Mouse (Mus musculus) midbrain, embryonic 12.5 days (tissue): ENCODE measurements at regions not wholly inside any gene's neighbourhood (a gene's known extent, or its start where the extent isn't known, plus 50 kb on each side); places are given as distances from the start of the nearest gene placed in this dataset.

Source experiments
- ATAC-seq: fragments of 200-750 bp; cut with Nextera tagmentation; 2 replicates; pipeline ENCODE4 v1.8.0; 2017; ENCODE audit warnings: low read depth, moderate TSS enrichment, moderate library complexity; ENCODE audit not compliant: low FRiP score
- H3K27ac ChIP-seq: fragments of 300-500 bp; sonication (generic); replicated peaks from 2 replicates; pipeline ENCODE4 v1.5.1; 2016; ENCODE audit warnings: mild to moderate bottlenecking
- H3K27me3 ChIP-seq: fragments of 300-500 bp; sonication (generic); 2 replicates; pipeline ENCODE4 v1.6.1; 2016; ENCODE audit warnings: mild to moderate bottlenecking
- H3K36me3 ChIP-seq: fragments of 300-500 bp; sonication (generic); 2 replicates; pipeline ENCODE4 v1.6.1; 2016
- H3K4me1 ChIP-seq: fragments of 300-500 bp; sonication (generic); 2 replicates; pipeline ENCODE4 v1.6.1; 2016
- H3K4me2 ChIP-seq: fragments of 300-500 bp; sonication (generic); replicated peaks from 2 replicates; pipeline ENCODE4 v1.6.1; 2016; ENCODE audit warnings: mild to moderate bottlenecking, moderate library complexity
- H3K4me3 ChIP-seq: fragments of 300-500 bp; sonication (generic); 2 replicates; pipeline ENCODE4 v1.5.1; 2016; ENCODE audit warnings: mild to moderate bottlenecking
- H3K9ac ChIP-seq: fragments of 300-500 bp; sonication (generic); replicated peaks from 2 replicates; pipeline ENCODE4 v1.6.1; 2016; ENCODE audit warnings: mild to moderate bottlenecking, moderate library complexity
- H3K9me3 ChIP-seq: fragments of 300-500 bp; sonication (generic); 2 replicates; pipeline ENCODE4 v1.6.1; 2016; ENCODE audit warnings: mild to moderate bottlenecking
- WGBS: fragments of 180-500 bp; shearing (Covaris S2); methylation state at CpG from one replicate; pipeline ENCODE4 v1.1.7; 2016; 5-methylcytosine and 5-hydroxymethylcytosine counted together

DNA sequence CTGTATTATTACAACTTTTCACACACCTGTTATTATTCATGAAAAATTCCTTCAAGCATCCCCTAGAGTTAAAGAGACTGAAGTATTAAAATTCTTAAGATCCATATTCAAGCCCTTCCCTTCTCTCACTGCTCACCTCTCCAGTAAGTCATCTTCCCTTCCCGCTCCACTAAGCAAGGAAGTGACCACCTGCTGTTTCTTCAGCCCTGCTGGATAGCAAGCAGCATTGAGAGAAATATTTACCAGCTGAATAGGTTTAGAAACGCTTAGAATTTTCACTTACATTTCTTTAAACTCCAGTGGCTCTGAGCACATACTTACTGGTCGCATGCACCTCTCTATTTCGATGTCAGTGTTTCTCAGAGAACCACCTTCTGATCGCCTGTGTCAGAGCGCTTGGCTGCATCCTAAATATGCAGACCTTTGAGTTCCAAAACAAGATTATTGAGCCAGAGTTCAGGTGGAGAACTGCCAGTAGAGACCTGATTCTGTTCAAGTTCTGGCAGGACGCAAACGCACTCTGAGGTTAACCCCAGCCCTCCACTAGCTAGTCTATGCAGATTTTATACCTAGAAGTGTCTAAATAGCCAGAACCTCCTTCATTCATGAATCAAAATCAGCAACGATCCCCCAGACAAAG is 314.9 kb downstream of the Mllt3 start:
- Histone ChIP-seq H3K9me3 (no peaks in the 10 kb centered on the region), H3K9ac (no peak overlapping the region), H3K36me3 (no peaks in the 10 kb centered on the region), H3K4me3 (no peak overlapping the region), H3K4me2 (no peak overlapping the region), H3K27me3 (no peaks in the 10 kb centered on the region), H3K27ac (no peak overlapping the region), H3K4me1 (peaks cover 14% of the 10 kb centered on the region; the same call in 1 of the 2 replicates)
- 38% methylated on average over 9 of the region's 9 CpGs for WGBS
- ATAC-seq: no peak

GRCm38 (mm10) chr4:87715212-87715933 is 317.8 kb downstream of the Mllt3 start:
- 71% methylated on average over 11 of the region's 11 CpGs for WGBS
- H3K27me3 ChIP-seq: no peaks in the 10 kb centered on the region
- H3K9ac ChIP-seq: no peak overlapping the region
- H3K4me2 ChIP-seq: no peak overlapping the region
- no peak overlapping the region for H3K4me3 ChIP-seq
- no peaks in the 10 kb centered on the region for H3K36me3 ChIP-seq
- peaks cover 8% of the 10 kb centered on the region; the same call in 1 of the 2 replicates for H3K4me1 ChIP-seq
- H3K27ac ChIP-seq: no peak overlapping the region
- ATAC-seq: peak; percentile 62; the same call in 1 of the 2 replicates
- H3K9me3 ChIP-seq: no peaks in the 10 kb centered on the region

- H3K36me3 ChIP-seq: no peaks in the 10 kb centered on the region
- H3K4me1 ChIP-seq: peaks cover 10% of the 10 kb centered on the region
- H3K9ac ChIP-seq: no peak overlapping the region
- H3K27me3 ChIP-seq: no peaks in the 10 kb centered on the region
- no peaks in the 10 kb centered on the region for H3K9me3 ChIP-seq
- H3K4me3 ChIP-seq: no peak overlapping the region
- H3K4me2 ChIP-seq: no peak overlapping the region
- no peak overlapping the region for H3K27ac ChIP-seq
- no peak for ATAC-seq
- WGBS: 85% methylated on average over 2 of the region's 2 CpGs
Observed at GRCm38 (mm10) chr4:87712691-87713090, 320.5 kb downstream of the Mllt3 start.

GRCm38 (mm10) chr4:87712286-87712685 is 320.9 kb downstream of the Mllt3 start:
- no peaks in the 10 kb centered on the region for H3K27me3 ChIP-seq
- H3K9me3 ChIP-seq: no peaks in the 10 kb centered on the region
- no peak overlapping the region for H3K4me3 ChIP-seq
- no peak overlapping the region for H3K9ac ChIP-seq
- H3K4me2 ChIP-seq: no peak overlapping the region
- no peak for ATAC-seq
- H3K36me3 ChIP-seq: no peaks in the 10 kb centered on the region
- WGBS: 100% methylated on average over 3 of the region's 3 CpGs
- peaks cover 10% of the 10 kb centered on the region for H3K4me1 ChIP-seq
- no peak overlapping the region for H3K27ac ChIP-seq

GRCm38 (mm10) chr4:87711185-87711827 is 321.9 kb downstream of the Mllt3 start:
- Histone ChIP-seq H3K9me3 (no peaks in the 10 kb centered on the region), H3K27me3 (no peaks in the 10 kb centered on the region), H3K27ac (no peak overlapping the region), H3K4me1 (peaks cover 10% of the 10 kb centered on the region), H3K4me2 (no peak overlapping the region), H3K36me3 (no peaks in the 10 kb centered on the region), H3K4me3 (no peak overlapping the region), H3K9ac (no peak overlapping the region)
- no peak for ATAC-seq
- WGBS: 91% methylated on average over 8 of the region's 8 CpGs

DNA sequence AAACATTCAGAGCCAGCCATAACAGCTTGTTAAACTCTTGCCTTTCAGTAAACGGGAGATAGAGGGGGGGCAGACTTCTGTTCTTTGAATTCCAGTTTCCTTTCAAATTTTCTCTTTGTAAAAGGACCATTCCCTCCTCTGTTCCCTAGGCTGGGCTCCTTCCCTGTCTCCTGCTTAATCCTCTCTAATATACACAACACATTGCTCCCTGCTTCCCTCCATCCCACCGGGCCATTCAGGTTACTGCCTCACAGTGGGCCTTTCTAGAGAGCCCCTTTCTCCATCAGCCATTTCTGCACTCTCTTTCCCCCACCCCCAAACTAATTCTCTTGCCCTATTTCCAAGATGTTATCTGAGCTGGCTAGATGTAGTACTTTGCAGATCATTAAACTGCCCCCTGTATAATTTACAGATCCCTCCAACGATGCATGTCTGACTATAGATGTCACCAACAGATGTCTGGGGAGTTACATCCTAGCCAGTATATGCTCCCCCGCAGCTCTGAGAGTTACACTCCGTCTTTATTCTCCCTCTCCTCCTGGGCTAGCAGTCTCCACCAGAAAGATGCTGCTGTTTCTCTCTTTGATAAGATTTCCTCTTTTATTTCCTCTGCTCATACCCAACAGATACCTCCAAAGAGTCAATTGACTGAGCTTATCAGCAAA is 324.1 kb downstream of the Mllt3 start:
- H3K4me3 ChIP-seq: no peak overlapping the region
- no peaks in the 10 kb centered on the region for H3K9me3 ChIP-seq
- no peak overlapping the region for H3K9ac ChIP-seq
- no peaks in the 10 kb centered on the region for H3K27me3 ChIP-seq
- H3K4me2 ChIP-seq: no peak overlapping the region
- no peak overlapping the region for H3K27ac ChIP-seq
- H3K36me3 ChIP-seq: no peaks in the 10 kb centered on the region
- H3K4me1 ChIP-seq: peaks cover 10% of the 10 kb centered on the region
- WGBS: 15% methylated on average over 5 of the region's 5 CpGs
- no peak for ATAC-seq

DNA sequence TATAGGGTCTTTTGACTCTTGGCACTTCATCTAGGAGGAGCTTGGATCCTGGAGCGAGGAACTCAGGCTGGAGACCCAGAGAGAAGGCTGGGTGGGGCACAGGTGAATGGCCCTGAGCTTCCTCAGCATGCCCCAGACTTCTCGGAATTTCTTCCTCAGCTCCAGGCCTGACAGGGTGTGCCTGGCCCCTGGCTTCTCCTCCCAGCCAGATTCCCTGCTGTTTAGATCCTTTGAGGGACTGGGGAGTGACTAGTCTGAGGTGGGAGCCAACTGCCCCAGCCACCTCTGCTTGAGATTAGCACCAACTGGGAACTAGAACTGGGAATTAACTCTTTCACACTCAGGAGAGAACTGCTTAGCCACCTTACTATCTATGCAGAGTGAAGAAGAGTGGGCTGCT is 325.8 kb downstream of the Mllt3 start:
- peaks cover 15% of the 10 kb centered on the region for H3K4me1 ChIP-seq
- WGBS: 42% methylated on average over 2 of the region's 2 CpGs

GRCm38 (mm10) chr4:87702834-87703233 is 330.3 kb downstream of the Mllt3 start:
- H3K36me3 ChIP-seq: no peaks in the 10 kb centered on the region

More for the DNA sequence above, 325.8 kb downstream of the Mllt3 start:
- ATAC-seq: no peak
- no peaks in the 10 kb centered on the region for H3K9me3 ChIP-seq
- no peak overlapping the region for H3K27ac ChIP-seq
- no peak overlapping the region for H3K4me2 ChIP-seq
- no peak overlapping the region for H3K4me3 ChIP-seq
- H3K36me3 ChIP-seq: no peaks in the 10 kb centered on the region
- H3K27me3 ChIP-seq: peaks cover 3% of the 10 kb centered on the region; the same call in 1 of the 2 replicates
- no peak overlapping the region for H3K9ac ChIP-seq

GRCm38 (mm10) chr4:87702290-87702689 is 330.9 kb downstream of the Mllt3 start:
- Histone ChIP-seq H3K4me2 (no peak overlapping the region), H3K9me3 (no peaks in the 10 kb centered on the region), H3K9ac (no peak overlapping the region), H3K4me3 (no peak overlapping the region), H3K27ac (no peak overlapping the region), H3K4me1 (peaks cover 18% of the 10 kb centered on the region), H3K27me3 (peaks cover 3% of the 10 kb centered on the region; the same call in 1 of the 2 replicates), H3K36me3 (no peaks in the 10 kb centered on the region)
- 86% methylated on average over 3 of the region's 3 CpGs for WGBS
- no peak for ATAC-seq

More at GRCm38 (mm10) chr4:87702834-87703233, 330.3 kb downstream of the Mllt3 start:
- Histone ChIP-seq H3K27me3 (peaks cover 3% of the 10 kb centered on the region; the same call in 1 of the 2 replicates), H3K4me1 (peaks cover 18% of the 10 kb centered on the region), H3K4me2 (no peak overlapping the region), H3K4me3 (no peak overlapping the region), H3K9ac (no peak overlapping the region), H3K27ac (no peak overlapping the region), H3K9me3 (no peaks in the 10 kb centered on the region)
- no peak for ATAC-seq
- WGBS: 59% methylated on average over 4 of the region's 4 CpGs

DNA sequence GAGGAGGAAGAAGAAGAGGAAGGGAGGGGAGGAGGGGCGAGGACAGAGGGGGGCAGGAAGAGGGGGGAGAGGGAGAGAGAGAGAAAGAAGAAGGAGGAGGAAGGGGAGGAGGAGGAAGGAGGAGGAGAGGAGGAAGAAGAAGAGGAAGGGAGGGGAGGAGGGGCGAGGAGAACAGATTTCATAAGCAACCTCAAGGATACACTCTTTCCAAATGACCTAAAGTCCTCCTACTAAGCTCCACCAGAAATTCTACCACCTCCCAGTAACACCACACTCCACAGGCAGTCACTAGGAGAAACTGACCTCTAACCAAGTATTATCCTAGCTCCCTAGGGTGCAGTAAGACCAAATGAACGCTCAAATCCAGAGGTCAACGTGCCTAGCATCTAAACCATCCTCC is 332.1 kb downstream of the Mllt3 start:
- Histone ChIP-seq H3K4me3 (no peak overlapping the region), H3K4me1 (peaks cover 18% of the 10 kb centered on the region), H3K27me3 (peaks cover 3% of the 10 kb centered on the region; the same call in 1 of the 2 replicates), H3K36me3 (no peaks in the 10 kb centered on the region), H3K9me3 (no peaks in the 10 kb centered on the region), H3K9ac (no peak overlapping the region), H3K27ac (no peak overlapping the region), H3K4me2 (no peak overlapping the region)
- 68% methylated on average over 4 of the region's 4 CpGs for WGBS
- no peak for ATAC-seq

GRCm38 (mm10) chr4:87700508-87700907 is 332.7 kb downstream of the Mllt3 start:
- no peaks in the 10 kb centered on the region for H3K9me3 ChIP-seq
- peaks cover 3% of the 10 kb centered on the region; the same call in 1 of the 2 replicates for H3K27me3 ChIP-seq
- H3K27ac ChIP-seq: no peak overlapping the region
- no peak for ATAC-seq
- H3K36me3 ChIP-seq: no peaks in the 10 kb centered on the region
- H3K4me2 ChIP-seq: no peak overlapping the region
- peaks cover 18% of the 10 kb centered on the region for H3K4me1 ChIP-seq
- WGBS: 82% methylated on average over 2 of the region's 2 CpGs
- no peak overlapping the region for H3K9ac ChIP-seq
- no peak overlapping the region for H3K4me3 ChIP-seq
